Mouse (Mus musculus) adrenal gland, postnatal 10 days (tissue): ENCODE measurements around the gene Rps25. TPM values are rescaled to one million over a fixed set of nuclear protein-coding genes. Genes with fewer than 3 reads are reported as not detected.

Experiments
- DNase-seq: peaks from one replicate; pipeline ENCODE4 v3.0.0; 2021; ENCODE audit warnings: mixed read lengths
- microRNA-seq: library from miRNA; unstranded; fragments of <30 nt; microRNA quantifications from one replicate; pipeline ENCODE4 v1.2.0, GENCODE M21; 2021
- total RNA-seq, 2 experiments: library from RNA; stranded (reverse); gene quantifications; 2 replicates each; pipeline ENCODE4 v1.2.3; 2021

Rps25 gene
- total RNA-seq, 2 experiments from 2014 or later = 1,303 to 1,311 TPM

DNA sequence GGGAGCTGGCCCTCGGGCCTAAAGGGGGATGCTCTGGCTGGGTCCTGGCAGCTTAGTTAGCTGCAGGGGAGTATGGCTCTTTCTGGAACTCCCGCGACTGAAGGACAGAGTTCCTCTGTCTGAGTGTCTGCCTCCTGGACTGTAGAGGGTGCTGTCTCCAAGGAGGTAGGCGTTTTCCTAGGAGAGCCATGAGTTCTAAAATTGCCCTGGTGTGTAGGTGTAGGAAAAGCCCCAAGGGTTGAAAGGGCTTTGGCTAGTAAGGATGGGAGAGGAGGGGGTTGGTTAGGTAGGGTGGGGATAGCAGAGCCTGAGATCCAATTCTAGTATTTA, 47.9 kb downstream of the Rps25 start, which contains the start of gene Upk2:
Gene Upk2, minus strand, starts transcription at position 86 of the 330 bp plus-strand sequence.
- no peak for DNase-seq

DNA sequence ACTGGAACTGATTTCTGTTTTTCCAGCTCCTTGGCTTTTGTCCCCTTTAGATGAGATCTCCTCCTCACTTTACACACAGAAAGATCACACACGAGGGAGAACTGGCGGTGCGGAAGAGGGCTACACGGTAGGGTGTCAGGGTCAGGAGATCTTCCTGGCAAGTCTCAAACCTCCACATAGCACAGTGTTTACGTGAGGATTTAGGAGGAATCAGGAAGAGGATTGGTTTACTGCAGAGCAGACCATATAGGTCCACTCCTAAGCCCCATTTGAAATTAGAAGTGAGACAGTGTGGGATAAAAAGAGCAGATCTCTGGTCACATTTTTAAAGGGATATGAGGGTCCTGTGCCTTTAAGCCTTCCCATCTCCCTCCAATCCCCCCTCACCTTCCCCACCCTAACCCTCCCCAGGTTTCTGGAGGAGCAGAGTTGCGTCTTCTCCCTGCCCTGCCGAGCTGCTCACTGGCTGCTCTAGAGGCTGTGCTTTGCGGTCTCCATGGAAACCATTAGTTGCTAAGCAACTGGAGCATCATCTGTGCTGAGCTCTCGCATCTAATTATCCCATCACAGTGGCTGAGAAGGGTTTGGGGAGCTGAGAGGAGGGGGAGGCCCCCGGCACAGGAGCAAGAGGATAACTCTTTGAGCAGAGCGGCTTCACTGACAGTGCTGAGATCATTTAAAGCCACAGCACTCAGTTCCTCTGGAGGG, 50.2 kb downstream of the Rps25 start:
- DNase-seq = peak; percentile 23

Small RNA genes within 50 kb of the gene (microRNA-seq; reads per million reads assigned to microRNA genes)
- 1.4 reads per million for gene Mir7085

Other genes with a start within 250 kb of the Rps25 start
- 10 to 100 TPM; 28.2 to 32.4 TPM for gene Cbl, start 173.1 kb upstream of the Rps25 start, total RNA-seq
- gene Ccdc153, start 166.5 kb upstream of the Rps25 start, total RNA-seq = 1 to 10 TPM; 1.5 to 1.6 TPM
- gene Pdzd3, start 155.7 kb upstream of the Rps25 start, total RNA-seq = under 1 TPM in 1 of 2 experiments, not detected in 1; 0.48 TPM
- 10 to 100 TPM; 23.1 to 30.6 TPM for gene Nlrx1, start 138.5 kb upstream of the Rps25 start, total RNA-seq
- 10 to 100 TPM; 15.0 to 23.1 TPM for gene Abcg4, start 118.5 kb upstream of the Rps25 start, total RNA-seq
- 10 to 100 TPM; 17.3 to 24.4 TPM for gene Hinfp, start 101.5 kb upstream of the Rps25 start, total RNA-seq
- gene C2cd2l, start 86.9 kb upstream of the Rps25 start, total RNA-seq = 10 to 100 TPM; 19.3 to 25.1 TPM
- 10 to 100 TPM; 25.2 to 27.7 TPM for gene Dpagt1, start 81.1 kb upstream of the Rps25 start, total RNA-seq
- gene H2afx, start 72.4 kb upstream of the Rps25 start, total RNA-seq = 10 to 100 TPM; 87.2 to 99.6 TPM
- 100 to 1,000 TPM in 1 of 2 experiments, 10 to 100 TPM in 1; 86.7 to 101 TPM for gene Hmbs, start 62.9 kb upstream of the Rps25 start, total RNA-seq
- gene Vps11, start 45.5 kb upstream of the Rps25 start, total RNA-seq = 10 to 100 TPM; 42.3 to 47.3 TPM
- 100 to 1,000 TPM in 1 of 2 experiments, 10 to 100 TPM in 1; 97.2 to 121 TPM for gene Hyou1, start 27.6 kb upstream of the Rps25 start, total RNA-seq
- 10 to 100 TPM; 30.6 to 44.8 TPM for gene Slc37a4, start 10.3 kb upstream of the Rps25 start, total RNA-seq
- 10 to 100 TPM; 65.4 to 70.9 TPM for gene Trappc4, start 461 bp downstream of the Rps25 start, total RNA-seq
- gene Ccdc84, start 11.4 kb downstream of the Rps25 start, total RNA-seq = 10 to 100 TPM; 15.4 to 20.7 TPM
- gene Foxr1, start 34.0 kb downstream of the Rps25 start, total RNA-seq = not detected
- not detected for gene Upk2, start 47.8 kb downstream of the Rps25 start, total RNA-seq
- 10 to 100 TPM; 64.6 to 72.6 TPM for gene Bcl9l, start 75.7 kb downstream of the Rps25 start, total RNA-seq
- 1 to 10 TPM; 1.0 to 1.4 TPM for gene Cxcr5, start 154.7 kb downstream of the Rps25 start, total RNA-seq
- 100 to 1,000 TPM; 106 to 118 TPM for gene Ddx6, start 197.8 kb downstream of the Rps25 start, total RNA-seq